Mouse (Mus musculus): ENCODE results near the gene Gria1.

The Gria1 gene

GRCm38 (mm10) chr11:57011024-57011690 is at the start of gene Gria1:
Gene Gria1, plus strand, starts transcription at chr11:57011387.
- DNase-seq (ENCODE audit: low read depth), result no peak

- no peak for DNase-seq (ENCODE audit: low read depth)
Measured at GRCm38 (mm10) chr11:56961751-56962150, 49.4 kb upstream of the Gria1 start.

- no peak for DNase-seq (ENCODE audit: low read depth)
Measured at GRCm38 (mm10) chr11:56972814-56973213, 38.4 kb upstream of the Gria1 start.

- DNase-seq (ENCODE audit: low read depth), result no peak
Measured at GRCm38 (mm10) chr11:56984321-56985000, 26.7 kb upstream of the Gria1 start.

- no peak for DNase-seq (ENCODE audit: low read depth)
Measured at GRCm38 (mm10) chr11:56985457-56985856, 25.7 kb upstream of the Gria1 start.

- peak; percentile 59 for DNase-seq (ENCODE audit: low read depth)
Measured at GRCm38 (mm10) chr11:56999601-57000001, 11.6 kb upstream of the Gria1 start.

- no peak for DNase-seq (ENCODE audit: low read depth)
Measured at GRCm38 (mm10) chr11:57004611-57005010, 6.6 kb upstream of the Gria1 start.

GRCm38 (mm10) chr11:57005341-57005740 is 5.8 kb upstream of the Gria1 start:
- DNase-seq (ENCODE audit: low read depth), result no peak

GRCm38 (mm10) chr11:57007790-57008189 is 3.4 kb upstream of the Gria1 start:
- DNase-seq (ENCODE audit: low read depth), result no peak

GRCm38 (mm10) chr11:57010611-57011010 is 576 bp upstream of the Gria1 start:
- no peak for DNase-seq (ENCODE audit: low read depth)

- DNase-seq (ENCODE audit: low read depth), result no peak
Measured at GRCm38 (mm10) chr11:57011691-57012039, 478 bp downstream of the Gria1 start.

- DNase-seq (ENCODE audit: low read depth), result no peak
Measured at GRCm38 (mm10) chr11:57012287-57012921, 1.2 kb downstream of the Gria1 start.

- no peak for DNase-seq (ENCODE audit: low read depth)
Measured at GRCm38 (mm10) chr11:57013464-57014190, 2.4 kb downstream of the Gria1 start.

- no peak for DNase-seq (ENCODE audit: low read depth)
Measured at GRCm38 (mm10) chr11:57014396-57014795, 3.2 kb downstream of the Gria1 start.

GRCm38 (mm10) chr11:57018536-57018935 is 7.3 kb downstream of the Gria1 start:
- no peak for DNase-seq (ENCODE audit: low read depth)

- no peak for DNase-seq (ENCODE audit: low read depth)
Measured at GRCm38 (mm10) chr11:57022400-57022799, 11.2 kb downstream of the Gria1 start.

GRCm38 (mm10) chr11:57030448-57030847 is 19.3 kb downstream of the Gria1 start:
- no peak for DNase-seq (ENCODE audit: low read depth)

GRCm38 (mm10) chr11:57038807-57039206 is 27.6 kb downstream of the Gria1 start:
- DNase-seq (ENCODE audit: low read depth), result peak; percentile 20

GRCm38 (mm10) chr11:57039306-57039705 is 28.1 kb downstream of the Gria1 start:
- peak; percentile 47 for DNase-seq (ENCODE audit: low read depth)

- no peak for DNase-seq (ENCODE audit: low read depth)
Measured at GRCm38 (mm10) chr11:57042057-57042456, 30.9 kb downstream of the Gria1 start.

GRCm38 (mm10) chr11:57044146-57044545 is 33.0 kb downstream of the Gria1 start:
- DNase-seq (ENCODE audit: low read depth), result no peak

Measured in fibroblast of lung, adult 2 months (primary cell).